Mouse (Mus musculus) liver, postnatal 0 days (tissue): Measurements from ENCODE around the gene Sik1. TPM values are rescaled to one million over a fixed set of nuclear protein-coding genes. Genes with fewer than 3 reads are reported as not detected.

ENCODE experiments used
- ATAC-seq: fragments of 200-750 bp; cut with Nextera tagmentation; 2 replicates; pipeline ENCODE4 v1.8.0; 2017; ENCODE audit warnings: mild to moderate bottlenecking, moderate library complexity
- DNase-seq: peaks from one replicate; pipeline ENCODE4 v3.0.0-alpha.2; 2016
- H3K27ac ChIP-seq: fragments of 300-500 bp; sonication (generic); 2 replicates; pipeline ENCODE4 v1.5.1; 2014; ENCODE audit warnings: antibody characterized with exemption, moderate library complexity, mild to moderate bottlenecking, low read depth
- H3K27me3 ChIP-seq: fragments of 300-500 bp; sonication (generic); 2 replicates; pipeline ENCODE4 v1.6.1; 2014; ENCODE audit warnings: low read length, control low read depth, mixed read lengths; ENCODE audit not compliant: insufficient read depth
- H3K36me3 ChIP-seq: fragments of 300-500 bp; sonication (generic); replicated peaks from 2 replicates; pipeline ENCODE4 v1.6.1; 2014; ENCODE audit warnings: mild to moderate bottlenecking, control low read depth, low read length, moderate library complexity, mixed read lengths; ENCODE audit not compliant: insufficient read depth
- H3K4me1 ChIP-seq: fragments of 300-500 bp; sonication (generic); 2 replicates; pipeline ENCODE4 v1.6.1; 2014; ENCODE audit warnings: antibody characterized with exemption, mild to moderate bottlenecking, control low read depth; ENCODE audit not compliant: insufficient read depth
- H3K4me2 ChIP-seq: fragments of 300-500 bp; sonication (generic); 2 replicates; pipeline ENCODE4 v1.6.1; 2014; ENCODE audit warnings: low read depth, mild to moderate bottlenecking, low read length, moderate library complexity, mixed read lengths
- H3K4me3 ChIP-seq: fragments of 300-500 bp; sonication (generic); 2 replicates; pipeline ENCODE4 v1.5.1; 2014; ENCODE audit warnings: low read depth, low read length
- H3K9ac ChIP-seq: fragments of 300-500 bp; sonication (generic); replicated peaks from 2 replicates; pipeline ENCODE4 v1.6.1; 2014; ENCODE audit warnings: mild to moderate bottlenecking, moderate library complexity
- H3K9me3 ChIP-seq: fragments of 300-500 bp; sonication (generic); 2 replicates; pipeline ENCODE4 v1.6.1; 2016; ENCODE audit warnings: mild to moderate bottlenecking, control low read depth, low read length, mixed read lengths
- CTCF ChIP-seq: sonication (generic); IDR thresholded peaks from 2 replicates; pipeline ENCODE4 v1.5.1; 2016; ENCODE audit warnings: antibody characterized with exemption, low read depth
- EP300 ChIP-seq: IDR thresholded peaks from 2 replicates; pipeline ENCODE4 v1.6.1; 2016; ENCODE audit warnings: antibody characterized with exemption, low read depth, mild to moderate bottlenecking
- whole genome bisulfite sequencing: fragments of 180-500 bp; shearing (Covaris S2); extraction: QIAGEN DNeasy Blood & Tissue Kit; methylation state at CpG from one replicate; pipeline ENCODE4 v1.1.7; 2014; ENCODE audit not compliant: insufficient replicate concordance; 5-methylcytosine and 5-hydroxymethylcytosine counted together
- polyA plus RNA-seq: library from polyadenylated mRNA; unstranded; fragments of >200 nt; fragmentation: Nextera tagmentation; extraction: Ambion mirVana; gene quantifications from 2 replicates; pipeline ENCODE4 v1.2.1, GENCODE M21; 2015

The Sik1 gene
- polyA plus RNA-seq, 1 experiment from 2014 or later: 7.8 TPM

- DNase-seq: peak; percentile 74
- no peak overlapping the region for H3K9ac ChIP-seq
These were observed 28.4 kb downstream of the Sik1 start for GRCm38 (mm10) chr17:31827206-31827605.

DNA sequence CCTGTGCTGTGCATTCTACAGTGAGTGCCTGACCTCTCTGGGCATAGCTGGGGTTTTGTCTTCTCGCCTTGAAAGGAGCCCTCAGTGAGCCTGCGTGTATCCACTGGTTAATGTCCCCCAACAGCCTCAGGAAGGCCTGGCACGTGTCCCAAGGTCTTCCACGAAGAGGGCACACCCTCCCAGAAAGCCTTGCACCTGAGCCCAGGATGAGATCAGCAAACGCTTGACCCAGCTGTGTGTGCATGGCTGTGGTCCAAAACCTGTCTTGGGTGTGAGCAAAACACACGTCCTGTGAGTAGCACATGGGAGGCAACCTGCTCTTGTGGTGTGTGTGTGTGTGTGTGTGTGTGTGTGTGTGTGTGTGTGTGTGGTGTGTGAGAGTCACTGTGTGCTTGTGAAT, 28.9 kb downstream of the Sik1 start:
- peaks cover 28% of the 10 kb centered on the region for H3K4me1 ChIP-seq
- no peak overlapping the region for H3K9ac ChIP-seq
- WGBS: 26% methylated on average over 6 of the region's 6 CpGs
- H3K9me3 ChIP-seq: no peaks in the 10 kb centered on the region
- H3K27ac ChIP-seq: no peak overlapping the region
- no peak for DNase-seq
- H3K27me3 ChIP-seq: no peaks in the 10 kb centered on the region
- TF ChIP-seq CTCF: no peak
- no peak for TF ChIP-seq EP300
- H3K4me2 ChIP-seq: no peak overlapping the region
- H3K4me3 ChIP-seq: no peak overlapping the region
- H3K36me3 ChIP-seq: no peaks in the 10 kb centered on the region
- ATAC-seq: peak; percentile 67

More at GRCm38 (mm10) chr17:31827206-31827605, 28.4 kb downstream of the Sik1 start:
- Histone ChIP-seq H3K4me1 (peaks cover 32% of the 10 kb centered on the region), H3K9me3 (no peaks in the 10 kb centered on the region), H3K27ac (peak overlapping the region; percentile 29; the same call in 1 of the 2 replicates), H3K4me3 (no peak overlapping the region), H3K27me3 (no peaks in the 10 kb centered on the region), H3K36me3 (no peaks in the 10 kb centered on the region), H3K4me2 (no peak overlapping the region)
- ATAC-seq: peak; percentile 70
- TF ChIP-seq CTCF (no peak), EP300 (no peak)
- 41% methylated on average over 5 of the region's 5 CpGs for WGBS

DNA sequence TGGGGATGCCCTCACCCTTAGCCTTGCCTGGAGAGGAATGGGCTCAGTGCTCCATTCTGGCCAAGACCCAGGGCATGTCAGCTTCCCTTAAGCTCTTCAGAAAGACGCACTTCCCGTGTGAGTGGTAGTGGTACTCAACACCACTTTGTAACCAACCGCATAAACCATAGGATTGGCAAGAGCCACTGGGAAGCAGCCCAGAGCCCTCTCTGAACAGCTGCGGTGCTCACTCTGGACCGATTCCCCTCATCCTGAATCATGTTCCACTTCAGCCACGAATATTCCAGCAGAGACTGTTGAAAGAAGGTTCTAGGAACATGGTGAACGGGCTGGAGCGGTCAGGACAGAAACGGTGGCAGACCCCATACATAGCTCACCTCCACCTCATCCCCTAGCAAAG, 29.9 kb downstream of the Sik1 start:
- H3K9me3 ChIP-seq: no peaks in the 10 kb centered on the region
- DNase-seq (no peak), ATAC-seq (no peak)
- no peak for TF ChIP-seq EP300
- no peak for TF ChIP-seq CTCF
- no peak overlapping the region for H3K9ac ChIP-seq
- no peak overlapping the region for H3K4me2 ChIP-seq
- no peak overlapping the region for H3K4me3 ChIP-seq
- no peak overlapping the region for H3K27ac ChIP-seq
- no peaks in the 10 kb centered on the region for H3K27me3 ChIP-seq
- H3K36me3 ChIP-seq: no peaks in the 10 kb centered on the region
- H3K4me1 ChIP-seq: peaks cover 23% of the 10 kb centered on the region
- WGBS: 81% methylated on average over 9 of the region's 9 CpGs

- H3K4me3 ChIP-seq: no peak overlapping the region
- H3K9me3 ChIP-seq: no peaks in the 10 kb centered on the region
- no peak for TF ChIP-seq EP300
- TF ChIP-seq CTCF: no peak
- no peaks in the 10 kb centered on the region for H3K36me3 ChIP-seq
- ATAC-seq: no peak
- H3K27me3 ChIP-seq: no peaks in the 10 kb centered on the region
- no peak overlapping the region for H3K27ac ChIP-seq
- no peak overlapping the region for H3K9ac ChIP-seq
- peaks cover 29% of the 10 kb centered on the region for H3K4me1 ChIP-seq
- H3K4me2 ChIP-seq: no peak overlapping the region
- no peak for DNase-seq
- WGBS: 84% methylated on average over 7 of the region's 7 CpGs
These were observed 30.8 kb downstream of the Sik1 start for GRCm38 (mm10) chr17:31824812-31825211.

DNA sequence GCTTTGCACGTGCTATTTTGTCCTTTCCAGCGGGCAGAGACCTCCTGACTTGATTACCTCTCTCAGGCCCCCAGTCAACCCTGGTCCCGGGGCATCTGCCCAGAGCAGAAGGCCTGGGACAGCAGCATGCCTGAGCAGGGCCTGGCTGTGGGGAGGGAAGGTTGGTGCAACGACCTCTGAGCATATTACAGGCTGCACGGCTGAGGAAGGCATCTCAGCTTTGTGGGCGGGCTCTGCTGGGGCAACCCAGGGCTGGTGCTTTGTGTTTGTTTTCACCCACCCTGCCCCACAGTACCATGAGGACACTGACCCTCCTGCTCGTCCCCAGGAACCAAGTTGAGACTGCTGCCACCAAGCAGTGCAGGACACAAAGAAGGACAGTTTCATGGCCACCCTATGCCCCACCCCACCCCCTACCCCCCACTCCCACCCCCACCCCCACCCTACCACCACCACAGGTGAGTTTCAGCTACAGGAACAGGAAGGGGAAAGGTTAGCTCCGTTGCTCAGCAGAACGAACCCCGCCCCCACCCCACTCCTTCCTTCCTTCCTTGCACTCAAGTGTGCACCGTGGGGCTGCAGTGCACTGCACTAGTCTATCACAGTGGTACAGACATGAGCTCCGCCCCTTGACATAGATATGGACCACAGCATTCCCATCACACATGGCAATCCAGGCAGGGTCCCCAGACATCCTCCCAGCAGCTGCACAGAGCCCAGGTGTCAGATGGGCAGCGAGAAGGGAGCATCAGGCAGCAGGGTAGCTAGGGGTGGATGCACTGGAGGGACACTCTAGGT, 34.3 kb downstream of the Sik1 start:
- H3K36me3 ChIP-seq: no peaks in the 10 kb centered on the region
- 0 out of 2 replicates have a peak overlapping the region, but pooled peaks have one; percentile 29 for H3K4me2 ChIP-seq
- no peak overlapping the region for H3K4me3 ChIP-seq
- H3K9ac ChIP-seq: 0 out of 2 replicates have a peak overlapping the region, but pooled peaks have one; percentile 16
- H3K4me1 ChIP-seq: peaks cover 18% of the 10 kb centered on the region
- 16% methylated on average over 10 of the region's 13 CpGs for WGBS
- TF ChIP-seq EP300 (no peak), CTCF (no peak)
- no peaks in the 10 kb centered on the region for H3K27me3 ChIP-seq
- DNase-seq: no peak
- no peaks in the 10 kb centered on the region for H3K9me3 ChIP-seq
- ATAC-seq: peak; percentile 36
- peak overlapping the region; percentile 60; the same call in 1 of the 2 replicates for H3K27ac ChIP-seq

- no peak for TF ChIP-seq EP300
- no peak for TF ChIP-seq CTCF
- H3K27ac ChIP-seq: peak overlapping the region; percentile 60; the same call in 1 of the 2 replicates
- 28% methylated on average over 4 of the region's 4 CpGs for WGBS
These were observed 35.3 kb downstream of the Sik1 start for GRCm38 (mm10) chr17:31820099-31820846.

More at GRCm38 (mm10) chr17:31820099-31820846, 35.3 kb downstream of the Sik1 start:
- Histone ChIP-seq H3K27me3 (no peaks in the 10 kb centered on the region), H3K9ac (no peak overlapping the region; the same call in 1 of the 2 replicates), H3K36me3 (no peaks in the 10 kb centered on the region), H3K9me3 (no peaks in the 10 kb centered on the region), H3K4me2 (0 out of 2 replicates have a peak overlapping the region, but pooled peaks have one; percentile 3), H3K4me3 (no peak overlapping the region), H3K4me1 (peaks cover 17% of the 10 kb centered on the region)
- no peak for DNase-seq
- ATAC-seq: peak; percentile 61
